In the genomic region with DNA sequence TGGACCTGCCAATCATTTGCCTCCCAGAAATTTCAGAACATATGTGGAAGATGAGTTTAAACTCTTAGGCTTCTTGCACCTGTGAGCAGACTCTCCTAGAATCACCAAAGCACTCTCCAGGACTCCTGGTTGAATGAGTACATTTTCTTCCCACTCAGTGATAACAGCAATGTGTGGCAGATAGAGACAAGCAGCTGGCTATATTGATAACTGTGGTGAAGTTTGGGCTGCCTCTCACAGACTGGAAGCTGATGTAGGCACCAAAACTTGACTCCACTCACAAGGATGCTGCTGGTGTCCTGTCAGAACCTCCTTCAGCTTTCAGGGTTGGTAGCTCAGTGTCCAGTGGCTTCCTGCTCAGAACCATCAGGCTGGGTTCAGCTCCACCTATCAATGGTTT, we compare ENCODE assay signal across 19 mouse cellular contexts.
"Had no signal": no experiment of that assay in that cellular context is flagged by ENCODE, and none has a peak within 500 bp of the region (broad histone marks: within the 10 kb centered on the region; RNA-seq: fewer than 3 reads in every experiment).

No protein-coding gene starts in this region.

- H3K4me2 ChIP-seq: lung, embryonic 15.5 days; midbrain, embryonic 12.5 days; midbrain, embryonic 15.5 days; neural tube, embryonic 12.5 days; neural tube, embryonic 15.5 days had no signal

- H3K4me1 ChIP-seq: lung, embryonic 15.5 days; midbrain, embryonic 15.5 days; neural tube, embryonic 12.5 days; neural tube, embryonic 15.5 days had no signal

- H3K36me3 ChIP-seq: lung, embryonic 15.5 days; midbrain, embryonic 12.5 days; midbrain, embryonic 15.5 days; neural tube, embryonic 12.5 days; neural tube, embryonic 15.5 days had no signal

- DNase-seq: kidney, adult 18-20 months; kidney, adult 9 months; kidney, postnatal 14 days; kidney, postnatal 4 days; lung, adult 18-20 months; lung, postnatal 10 days; lung, postnatal 36 days; right cerebral cortex, adult 18-20 months; right cerebral cortex, postnatal 14 days; right cerebral cortex, postnatal 4 days; thymus, adult 2 months; thymus, postnatal 14 days; thymus, postnatal 4 days had no signal

- H3K9ac ChIP-seq: lung, embryonic 15.5 days; midbrain, embryonic 12.5 days; midbrain, embryonic 15.5 days; neural tube, embryonic 12.5 days; neural tube, embryonic 15.5 days had no signal

- H3K4me3 ChIP-seq: lung, embryonic 15.5 days; midbrain, embryonic 12.5 days; midbrain, embryonic 15.5 days; neural tube, embryonic 12.5 days; neural tube, embryonic 15.5 days had no signal

- H3K27ac ChIP-seq: lung, embryonic 15.5 days; midbrain, embryonic 12.5 days; midbrain, embryonic 15.5 days; neural tube, embryonic 12.5 days; neural tube, embryonic 15.5 days; stomach, postnatal 0 days had no signal

- ATAC-seq: midbrain, embryonic 15.5 days had no signal

- H3K27me3 ChIP-seq: lung, embryonic 15.5 days; midbrain, embryonic 12.5 days; midbrain, embryonic 15.5 days; neural tube, embryonic 12.5 days; neural tube, embryonic 15.5 days had no signal
